Mouse (Mus musculus) CH12F3 (cell line): ENCODE data around the gene Dynlrb1.

Source experiments
- in situ Hi-C: fragments of 300-500 bp; cut with MboI; formaldehyde crosslinking; loops from 2 replicates; pipeline ENCODE4 v1.14.3; 2020; ENCODE audit warnings: low sequenced_read_pairs

Dynlrb1 gene

GRCm38 (mm10) chr2:155236362-155236992, at the start of gene Dynlrb1:
Dynlrb1 (plus strand) TSS chr2:155236533.
- in situ Hi-C loops: no loop called here

- in situ Hi-C loops: no loop called here
Measured at GRCm38 (mm10) chr2:155207419-155207818, 28.9 kb upstream of the Dynlrb1 start.

DNA sequence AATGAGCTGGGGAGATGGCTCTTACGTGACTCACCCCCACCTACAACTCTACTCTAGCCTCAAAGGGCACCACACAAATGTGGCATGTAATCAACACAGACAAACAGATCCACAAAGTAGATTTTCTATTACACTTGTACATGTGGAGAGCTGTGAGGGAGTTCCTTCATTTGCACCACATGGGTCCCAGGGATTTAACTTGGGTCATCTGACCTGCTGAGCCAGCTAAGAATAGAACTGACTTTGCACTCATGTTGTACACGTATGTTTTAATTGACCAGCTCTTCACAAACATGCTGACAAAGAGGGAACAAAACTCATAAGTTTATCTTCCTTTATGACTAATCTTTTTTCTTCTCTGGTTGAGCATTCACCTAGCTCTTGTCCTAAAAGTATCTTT, 13.2 kb upstream of the Dynlrb1 start:
- in situ Hi-C loops: no loop called here

DNA sequence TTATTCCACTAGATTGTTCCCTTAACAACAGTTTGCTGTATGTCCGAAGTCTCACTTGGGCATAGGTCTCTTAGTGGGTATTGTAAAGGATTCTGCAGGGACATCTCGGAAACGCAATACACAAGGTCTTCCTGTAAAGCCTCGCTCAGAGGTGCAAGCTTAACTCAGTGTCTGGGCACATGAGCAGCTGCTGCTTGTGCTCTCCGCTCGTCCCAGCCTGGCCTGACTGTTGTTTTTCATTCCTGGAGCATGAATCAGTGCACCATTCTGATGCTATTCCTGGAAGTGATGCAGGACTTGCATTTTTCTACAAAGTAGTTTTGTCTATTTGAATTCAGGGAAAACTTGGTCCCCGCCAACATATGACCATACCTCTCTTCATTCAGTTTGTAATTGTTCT, 11.6 kb upstream of the Dynlrb1 start:
- in situ Hi-C loops: no loop called here

GRCm38 (mm10) chr2:155235746-155236361, 479 bp upstream of the Dynlrb1 start:
- in situ Hi-C loops: no loop called here

GRCm38 (mm10) chr2:155237276-155237675, 943 bp downstream of the Dynlrb1 start:
- in situ Hi-C loops: no loop called here

GRCm38 (mm10) chr2:155240915-155241314, 4.6 kb downstream of the Dynlrb1 start:
- in situ Hi-C loops: no loop called here

DNA sequence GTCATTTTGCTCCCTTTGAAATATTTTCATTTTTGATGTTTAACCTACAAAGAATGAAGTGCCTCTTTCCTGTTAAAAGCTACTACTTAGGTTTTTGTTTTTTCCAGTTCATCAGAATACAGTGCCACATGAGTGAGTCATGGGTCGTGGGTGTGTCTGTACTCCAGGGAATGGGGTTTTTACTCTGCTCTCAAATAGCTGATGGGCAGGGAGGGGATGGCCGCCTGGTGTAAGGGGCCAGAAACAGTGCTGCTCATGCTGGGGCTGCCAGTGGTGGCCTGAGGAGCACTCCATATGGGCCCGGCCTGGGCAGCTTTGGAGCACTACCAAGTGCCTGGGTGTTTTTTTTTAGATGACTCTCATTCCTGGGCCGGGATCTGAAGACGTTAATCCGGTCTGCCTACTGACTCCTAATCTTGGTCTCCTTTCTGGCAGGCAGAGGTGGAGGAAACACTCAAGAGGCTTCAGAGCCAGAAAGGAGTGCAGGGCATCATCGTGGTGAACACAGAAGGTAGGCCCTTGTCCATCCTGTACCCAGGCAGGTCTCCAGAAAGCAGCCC, 6.0 kb downstream of the Dynlrb1 start:
- in situ Hi-C loops: no loop called here

- in situ Hi-C loops: no loop called here
Measured at GRCm38 (mm10) chr2:155246231-155246630, 9.9 kb downstream of the Dynlrb1 start.

DNA sequence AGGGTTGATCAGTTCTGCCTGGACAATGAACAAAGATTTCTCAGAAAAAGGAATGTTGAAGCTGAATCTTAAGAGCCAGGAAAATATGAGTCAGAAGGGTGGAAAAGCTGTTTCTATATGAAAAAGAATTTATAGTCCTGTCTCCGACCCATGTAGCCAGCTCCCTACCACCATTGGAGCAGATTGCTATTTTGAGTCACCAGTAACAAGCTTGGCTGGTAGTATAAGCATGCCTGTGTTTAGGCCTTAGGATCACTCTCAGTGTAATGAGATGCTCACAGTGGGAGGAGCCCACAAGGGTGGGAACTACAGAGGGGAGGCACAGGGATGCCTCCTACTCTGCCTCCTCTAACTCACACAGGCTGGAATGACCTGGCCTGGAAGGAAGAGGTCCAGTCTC, 11.9 kb downstream of the Dynlrb1 start:
- in situ Hi-C loops: no loop called here

GRCm38 (mm10) chr2:155248718-155249117, 12.4 kb downstream of the Dynlrb1 start:
- in situ Hi-C loops: no loop called here

DNA sequence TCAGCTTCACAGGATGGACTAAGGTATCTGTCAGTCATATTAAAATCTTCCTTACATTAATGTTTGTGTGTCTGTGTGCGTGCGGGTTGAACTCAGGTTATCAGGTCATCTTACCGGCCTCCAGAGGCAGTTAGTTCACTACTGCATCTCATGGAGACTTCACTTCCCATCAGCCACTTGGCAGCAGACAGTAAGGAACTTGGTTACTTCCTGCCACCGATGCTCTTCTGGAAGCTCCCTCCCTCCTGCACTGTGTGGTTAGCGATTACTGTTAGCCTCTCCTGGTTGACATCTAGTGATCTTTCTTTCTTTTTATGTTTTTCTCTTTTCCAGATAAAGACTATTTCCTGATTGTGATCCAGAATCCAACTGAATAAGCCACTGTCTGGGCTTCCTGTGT, 13.3 kb downstream of the Dynlrb1 start:
- in situ Hi-C loops: no loop called here

GRCm38 (mm10) chr2:155265526-155265925, 29.2 kb downstream of the Dynlrb1 start:
- in situ Hi-C loops: no loop called here

DNA sequence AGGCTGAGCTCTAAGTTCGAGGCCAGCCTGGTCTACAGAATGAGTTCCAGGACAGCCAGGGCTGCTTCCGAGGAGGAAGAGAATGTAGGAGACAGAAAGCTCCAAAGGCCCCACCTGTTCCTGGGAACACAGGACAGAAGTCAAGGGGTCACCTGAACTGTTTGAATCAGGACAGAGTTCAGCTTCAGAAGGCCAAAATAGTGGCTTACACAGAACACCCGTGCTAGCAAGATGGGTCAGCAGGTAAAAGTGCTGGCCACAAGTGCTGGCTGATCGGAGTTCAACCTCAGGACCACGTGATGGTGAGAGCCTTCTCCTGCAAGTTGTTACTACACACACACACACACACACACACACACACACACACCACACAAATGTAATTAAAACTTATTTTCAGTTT, 30.6 kb downstream of the Dynlrb1 start:
- in situ Hi-C loops: no loop called here

- in situ Hi-C loops: no loop called here
Measured at GRCm38 (mm10) chr2:155271957-155272356, 35.6 kb downstream of the Dynlrb1 start.

GRCm38 (mm10) chr2:155272396-155273170, 36.2 kb downstream of the Dynlrb1 start:
- in situ Hi-C loops: no loop called here

DNA sequence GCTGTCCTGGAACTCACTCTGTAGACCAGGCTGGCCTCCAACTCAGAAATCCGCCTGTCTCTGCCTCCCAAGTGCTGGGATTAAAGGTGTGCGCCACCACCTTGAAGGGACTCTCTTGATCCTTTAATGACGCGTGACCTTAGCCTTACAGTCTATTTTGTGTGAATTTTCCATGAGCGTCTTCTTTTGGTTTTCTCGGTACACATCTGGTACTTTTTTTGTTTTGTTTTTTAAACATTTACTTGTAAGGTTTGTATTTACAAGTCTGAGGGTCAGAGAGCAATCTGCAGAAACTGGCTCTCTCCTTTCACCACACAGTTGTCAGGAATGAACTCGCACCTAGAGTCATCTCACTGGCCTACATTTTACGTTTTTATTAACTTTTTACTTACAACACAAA, 37.3 kb downstream of the Dynlrb1 start:
- in situ Hi-C loops: no loop called here

DNA sequence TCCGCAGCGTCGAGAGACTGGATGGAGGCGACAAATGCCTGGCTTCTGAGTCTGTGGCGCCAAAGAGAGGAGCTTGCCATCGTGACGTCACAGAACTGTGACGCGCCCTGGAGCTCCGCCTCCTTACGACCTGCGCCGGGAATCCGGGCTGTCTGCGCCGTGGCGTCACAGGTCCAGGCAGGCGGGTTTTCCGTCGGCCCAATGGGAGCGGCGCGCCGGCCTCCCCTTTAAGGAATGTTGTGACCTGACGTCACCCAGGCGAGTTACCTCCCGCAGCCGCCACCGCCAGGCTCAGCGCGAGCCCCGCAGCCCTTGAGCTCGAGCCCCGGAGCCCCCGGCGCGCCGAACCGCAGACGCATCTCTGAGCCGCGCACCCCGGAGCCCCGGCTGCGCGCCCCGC, 39.9 kb downstream of the Dynlrb1 start, which contains the start of gene Map1lc3a:
Map1lc3a (plus strand) TSS at position 103 of the 400 bp plus-strand sequence.
- in situ Hi-C loops: no loop called here

DNA sequence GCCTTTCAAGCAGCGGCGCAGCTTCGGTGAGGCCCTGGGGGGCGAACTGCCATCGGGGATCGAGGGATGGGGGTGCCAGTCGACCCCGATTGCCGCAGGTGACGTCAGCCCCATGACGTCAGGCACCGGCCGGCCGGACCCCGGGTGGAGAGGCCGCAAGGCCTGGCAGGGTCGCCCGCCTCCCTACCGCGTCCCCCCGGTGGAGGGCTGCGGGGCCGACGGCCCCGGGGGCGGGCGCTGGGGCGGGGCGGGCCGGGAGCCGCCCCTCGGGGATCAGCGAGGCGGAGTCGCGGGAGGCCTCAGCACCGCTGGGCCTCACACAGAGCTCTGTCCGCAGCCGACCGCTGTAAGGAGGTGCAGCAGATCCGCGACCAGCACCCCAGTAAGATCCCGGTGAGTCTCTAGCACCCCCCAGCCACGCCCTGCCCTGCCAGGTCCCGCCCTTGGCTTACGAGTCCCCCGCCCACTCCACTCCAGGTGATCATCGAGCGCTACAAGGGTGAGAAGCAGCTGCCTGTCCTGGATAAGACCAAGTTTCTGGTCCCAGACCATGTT, 40.4 kb downstream of the Dynlrb1 start:
- in situ Hi-C loops: no loop called here

DNA sequence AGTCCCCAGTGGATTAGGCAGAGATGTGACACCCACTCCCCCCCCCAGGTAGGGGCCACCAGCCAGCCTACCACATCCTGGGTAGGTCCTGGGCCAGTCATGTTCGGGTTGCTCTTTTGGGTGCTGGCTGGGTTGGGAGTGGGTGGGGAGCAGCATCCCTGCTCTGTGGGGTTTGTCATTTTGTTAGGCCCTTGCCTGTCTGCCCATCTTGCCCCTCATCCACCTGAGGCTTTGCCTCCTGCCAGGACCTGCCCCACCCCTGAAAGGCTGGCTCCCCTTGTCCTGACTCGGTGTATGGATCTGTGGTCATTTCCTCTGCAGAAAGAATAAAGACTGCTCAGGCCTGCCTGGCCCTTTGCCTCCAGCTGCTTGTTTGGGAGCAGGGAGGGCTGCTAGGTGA, 41.4 kb downstream of the Dynlrb1 start:
- in situ Hi-C loops: no loop called here

GRCm38 (mm10) chr2:155278361-155278760, 42.0 kb downstream of the Dynlrb1 start:
- in situ Hi-C loops: no loop called here
